ENCODE assay signal across 27 mouse cellular contexts in genomic region chr6:62301576-62302312, GRCm38 (mm10).
DNase-seq lines count a peak whose midpoint lies in the region; TF ChIP-seq lines count a peak whose summit lies in the region.
"Had no signal": no experiment of that assay in that cellular context is flagged by ENCODE, and none has a peak within 500 bp of the region (broad histone marks: within the 10 kb centered on the region; RNA-seq: fewer than 3 reads in every experiment).

No protein-coding gene starts in this region.

- no peak for TF ChIP-seq POLR2A in myocyte (IDR thresholded peaks at IDR 0.05; ENCODE audit: insufficient read length, low read depth)

- intact Hi-C loops in left cerebral cortex, postnatal 25 days (cut with DNase I): no loop called here
- intact Hi-C loops in left cerebral cortex, postnatal 36 days (cut with DNase I): no loop called here

- no peaks in the 10 kb centered on the region for H3K79me2 ChIP-seq in myocyte (ENCODE audit: control insufficient read depth, insufficient read depth)

- H3K4me3 ChIP-seq in myocyte: no peak overlapping the region
- H3K4me3 ChIP-seq: embryonic facial prominence, embryonic 12.5 days; embryonic facial prominence, embryonic 15.5 days; heart, adult 2 months; heart, embryonic 10.5 days; heart, embryonic 13.5 days had no signal

- H3K4me2 ChIP-seq in myocyte (ENCODE audit: low read depth): peak overlapping the region; percentile 38
- H3K4me2 ChIP-seq: embryonic facial prominence, embryonic 12.5 days; embryonic facial prominence, embryonic 15.5 days; heart, embryonic 13.5 days; hindbrain, embryonic 14.5 days had no signal

- H3K36me3 ChIP-seq in myocyte (ENCODE audit: control insufficient read depth, insufficient read depth): no peaks in the 10 kb centered on the region
- H3K36me3 ChIP-seq: embryonic facial prominence, embryonic 12.5 days; embryonic facial prominence, embryonic 15.5 days; G1E; heart, embryonic 10.5 days; heart, embryonic 13.5 days had no signal

- DNase-seq in frontal cortex, adult 2 months (ENCODE audit: extremely low spot score in 1 of 2, low spot score in 1 of 2): peak; percentile 24 to 47
- DNase-seq in frontal cortex, postnatal 25 days (ENCODE audit: low spot score in 2 of 2): no peak
- peak; percentile 15 for DNase-seq in left cerebral cortex, adult 11 months (ENCODE audit: low spot score)
- no peak for DNase-seq in left cerebral cortex, adult 18-20 months (ENCODE audit: low spot score in 2 of 2)
- peak; percentile 9 to 80 for DNase-seq in left cerebral cortex, postnatal 25 days (ENCODE audit: low spot score in 2 of 2)
- DNase-seq in left cerebral cortex, postnatal 36 days (ENCODE audit: low spot score in 2 of 2): no peak
- DNase-seq in lung, postnatal 14 days: no peak
- DNase-seq: adrenal gland, postnatal 10 days; adrenal gland, postnatal 36 days; B cell, adult 2 months; cerebellum, adult 11 months; cerebellum, adult 9-11 months; cerebellum, postnatal 25 days; forebrain, postnatal 0 days; gastrocnemius, postnatal 25 days; heart, adult 2 months; heart, postnatal 14 days; heart, postnatal 4 days had no signal

- H3ac ChIP-seq in myocyte (ENCODE audit: control insufficient read depth, insufficient read length): no peak overlapping the region

- no peaks in the 10 kb centered on the region for H3K27me3 ChIP-seq in myocyte (ENCODE audit: control insufficient read depth, insufficient read depth, insufficient read length)
- H3K27me3 ChIP-seq: CH12.LX; embryonic facial prominence, embryonic 12.5 days; embryonic facial prominence, embryonic 15.5 days; heart, embryonic 13.5 days; Patski had no signal

TF ChIP-seq in myocyte, 11 proteins besides CTCF, POLR2A, EP300 and RAD21:
- TF ChIP-seq SRF (IDR thresholded peaks at IDR 0.05; ENCODE audit: control insufficient read depth, insufficient read length, low read depth): no peak
- TF ChIP-seq USF1 (IDR thresholded peaks at IDR 0.05; ENCODE audit: low read depth): no peak

Comparison
In these comparisons a context has a peak if more than half of its experiments do, and no peak if none do; other contexts are left out.
1. DNase-seq: peak in frontal cortex, adult 2 months (2 of 2), left cerebral cortex, adult 11 months (single experiment) and left cerebral cortex, postnatal 25 days (2 of 2); none in frontal cortex, postnatal 25 days (0 of 2), left cerebral cortex, adult 18-20 months (0 of 2), left cerebral cortex, postnatal 36 days (0 of 2) and lung, postnatal 14 days (single experiment).